Mouse (Mus musculus): ENCODE measurements around the gene Gnpnat1.

DNA sequence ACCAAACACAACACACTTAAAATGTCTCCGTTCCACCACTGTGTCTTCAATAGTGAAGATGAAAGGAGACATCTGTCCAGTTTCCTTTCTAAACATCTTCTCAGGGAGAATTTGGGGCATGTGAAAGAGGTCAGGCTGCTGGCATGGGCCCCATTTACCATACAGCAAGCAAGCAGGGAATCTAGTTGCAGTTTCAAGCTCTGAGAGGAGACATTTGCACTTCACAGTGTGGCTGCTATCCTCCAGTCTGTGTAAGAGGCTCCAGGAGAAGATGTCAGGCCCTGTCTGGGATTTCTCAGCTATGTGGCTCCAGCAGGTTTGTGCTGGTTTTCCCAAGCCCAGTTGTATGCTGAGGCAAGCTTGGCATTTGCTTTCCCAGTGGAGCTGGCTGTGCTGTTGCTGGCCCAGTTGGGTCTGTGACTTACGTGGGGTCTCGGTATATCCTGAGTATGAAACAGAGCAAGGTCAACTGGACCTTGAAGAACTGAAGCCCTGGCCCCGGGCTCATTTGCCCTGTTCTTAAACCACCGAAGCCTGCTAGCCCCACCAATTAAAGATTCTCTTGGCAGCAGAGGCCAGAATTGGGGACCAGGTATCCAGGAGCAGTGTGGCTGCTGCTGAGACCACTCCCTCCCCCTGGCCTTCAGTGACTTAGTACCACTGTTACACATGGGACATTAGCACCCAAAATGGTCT, 49.0 kb upstream of the Gnpnat1 start:
- TF ChIP-seq POLR2A (IDR thresholded peaks at IDR 0.05; ENCODE audit: insufficient read depth, low read length) (no peak), EP300 (IDR thresholded peaks at IDR 0.05; ENCODE audit: insufficient read depth, low read depth, low read length) (no peak)

Measured in ES-Bruce4 (cell line).